Mouse (Mus musculus): ENCODE measurements around the gene Nos3.

GRCm38 (mm10) chr5:24350531-24351250 is 13.9 kb upstream of the Nos3 start:
- TF ChIP-seq POLR2A (IDR thresholded peaks at IDR 0.05; ENCODE audit: extremely low read depth, insufficient read depth, low read length) = no peak
- no peak for TF ChIP-seq CTCF (IDR thresholded peaks at IDR 0.05; ENCODE audit: low read depth, low read length)
